Mouse (Mus musculus): ENCODE data around the gene Dclk3. TPM values are rescaled to one million over a fixed set of nuclear protein-coding genes. Genes with fewer than 3 reads are reported as not detected.

The Dclk3 gene
- total and polyA plus RNA-seq, 3 experiments, result 0.05 TPM; not detected in 2

- Histone ChIP-seq H3K4me3 (ENCODE audit: low read depth, low read length) (no peak overlapping the region), H3K9me3 (replicated peaks) (peaks cover 34% of the 10 kb centered on the region), H3K27me3 (ENCODE audit: insufficient read depth, low read length) (no peaks in the 10 kb centered on the region), H3K4me1 (ENCODE audit: insufficient read depth, low read depth, low read length) (no peaks in the 10 kb centered on the region), H3K36me3 (replicated peaks) (no peaks in the 10 kb centered on the region)
- TF ChIP-seq TAL1 (conservative IDR thresholded peaks at IDR 0.05; ENCODE audit: low read depth, low read length) (no peak), GATA1 (IDR thresholded peaks at IDR 0.05; ENCODE audit: borderline replicate concordance, low read length) (no peak), CTCF (IDR thresholded peaks at IDR 0.05; ENCODE audit: low read depth, low read length) (no peak), GATA2 (IDR thresholded peaks at IDR 0.05; ENCODE audit: borderline replicate concordance, low read depth, low read length) (no peak), POLR2AphosphoS5 (IDR thresholded peaks at IDR 0.05; ENCODE audit: insufficient replicate concordance, low read depth, low read length) (no peak)
- no peak for DNase-seq (ENCODE audit: low spot score)
- ATAC-seq (ENCODE audit: extremely low read depth, insufficient number of reproducible peaks, low FRiP score, poor library complexity, severe bottlenecking), result no peak
Observed at GRCm38 (mm10) chr9:111448976-111449375, 10.1 kb downstream of the Dclk3 start.

GRCm38 (mm10) chr9:111449880-111450279, 11.0 kb downstream of the Dclk3 start:
- ATAC-seq (ENCODE audit: extremely low read depth, insufficient number of reproducible peaks, low FRiP score, poor library complexity, severe bottlenecking) (no peak), DNase-seq (ENCODE audit: low spot score) (no peak)
- Histone ChIP-seq H3K4me3 (ENCODE audit: low read depth, low read length) (no peak overlapping the region), H3K9me3 (replicated peaks) (peaks cover 40% of the 10 kb centered on the region), H3K27me3 (ENCODE audit: insufficient read depth, low read length) (no peaks in the 10 kb centered on the region), H3K36me3 (replicated peaks) (no peaks in the 10 kb centered on the region), H3K4me1 (ENCODE audit: insufficient read depth, low read depth, low read length) (no peaks in the 10 kb centered on the region)
- no peak for TF ChIP-seq GATA1 (IDR thresholded peaks at IDR 0.05; ENCODE audit: borderline replicate concordance, low read length)
- TF ChIP-seq CTCF (IDR thresholded peaks at IDR 0.05; ENCODE audit: low read depth, low read length), result no peak
- TF ChIP-seq TAL1 (conservative IDR thresholded peaks at IDR 0.05; ENCODE audit: low read depth, low read length), result no peak
- TF ChIP-seq GATA2 (IDR thresholded peaks at IDR 0.05; ENCODE audit: borderline replicate concordance, low read depth, low read length), result no peak
- no peak for TF ChIP-seq POLR2AphosphoS5 (IDR thresholded peaks at IDR 0.05; ENCODE audit: insufficient replicate concordance, low read depth, low read length)

GRCm38 (mm10) chr9:111450853-111451404, 12.0 kb downstream of the Dclk3 start:
- no peak for TF ChIP-seq POLR2AphosphoS5 (IDR thresholded peaks at IDR 0.05; ENCODE audit: insufficient replicate concordance, low read depth, low read length)
- no peak for TF ChIP-seq GATA2 (IDR thresholded peaks at IDR 0.05; ENCODE audit: borderline replicate concordance, low read depth, low read length)
- TF ChIP-seq CTCF (IDR thresholded peaks at IDR 0.05; ENCODE audit: low read depth, low read length), result no peak
- TF ChIP-seq GATA1 (IDR thresholded peaks at IDR 0.05; ENCODE audit: borderline replicate concordance, low read length), result no peak
- no peak for TF ChIP-seq TAL1 (conservative IDR thresholded peaks at IDR 0.05; ENCODE audit: low read depth, low read length)
- H3K36me3 ChIP-seq (replicated peaks), result no peaks in the 10 kb centered on the region
- no peaks in the 10 kb centered on the region for H3K27me3 ChIP-seq (ENCODE audit: insufficient read depth, low read length)
- no peaks in the 10 kb centered on the region for H3K4me1 ChIP-seq (ENCODE audit: insufficient read depth, low read depth, low read length)
- H3K9me3 ChIP-seq (replicated peaks), result peaks cover 41% of the 10 kb centered on the region
- DNase-seq (ENCODE audit: low spot score), result no peak
- no peak for ATAC-seq (ENCODE audit: extremely low read depth, insufficient number of reproducible peaks, low FRiP score, poor library complexity, severe bottlenecking)
- H3K4me3 ChIP-seq (ENCODE audit: low read depth, low read length), result no peak overlapping the region

DNA sequence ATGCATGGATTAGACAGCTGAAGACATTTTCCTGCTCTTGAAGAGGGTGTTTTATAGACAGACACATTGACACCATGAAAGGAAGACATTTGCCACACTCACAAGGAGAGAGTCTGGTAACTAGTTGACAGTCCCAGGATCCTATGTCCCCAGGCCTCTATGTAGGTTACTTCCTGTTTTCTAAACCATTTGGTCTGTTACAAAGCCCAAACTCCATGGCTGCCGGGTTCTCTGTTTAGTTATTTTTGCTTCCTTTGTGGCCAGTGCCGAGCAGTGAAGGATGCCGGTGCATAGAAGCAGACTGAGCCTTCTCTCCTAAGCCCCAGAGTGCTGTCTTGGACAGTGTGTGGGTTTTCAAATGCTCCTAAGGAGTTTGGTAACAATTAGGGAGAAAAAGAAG, 15.0 kb downstream of the Dclk3 start:
- TF ChIP-seq GATA2 (IDR thresholded peaks at IDR 0.05; ENCODE audit: borderline replicate concordance, low read depth, low read length), result no peak
- TF ChIP-seq GATA1 (IDR thresholded peaks at IDR 0.05; ENCODE audit: borderline replicate concordance, low read length), result no peak
- no peak for TF ChIP-seq CTCF (IDR thresholded peaks at IDR 0.05; ENCODE audit: low read depth, low read length)
- no peak for TF ChIP-seq POLR2AphosphoS5 (IDR thresholded peaks at IDR 0.05; ENCODE audit: insufficient replicate concordance, low read depth, low read length)
- TF ChIP-seq TAL1 (conservative IDR thresholded peaks at IDR 0.05; ENCODE audit: low read depth, low read length), result no peak
- ATAC-seq (ENCODE audit: extremely low read depth, insufficient number of reproducible peaks, low FRiP score, poor library complexity, severe bottlenecking), result no peak
- Histone ChIP-seq H3K27me3 (ENCODE audit: insufficient read depth, low read length) (no peaks in the 10 kb centered on the region), H3K4me3 (ENCODE audit: low read depth, low read length) (no peak overlapping the region), H3K9me3 (replicated peaks) (peaks cover 51% of the 10 kb centered on the region), H3K36me3 (replicated peaks) (no peaks in the 10 kb centered on the region), H3K4me1 (ENCODE audit: insufficient read depth, low read depth, low read length) (no peaks in the 10 kb centered on the region)
- no peak for DNase-seq (ENCODE audit: low spot score)

- no peak for DNase-seq (ENCODE audit: low spot score)
Observed at GRCm38 (mm10) chr9:111457176-111457935, 18.5 kb downstream of the Dclk3 start.

GRCm38 (mm10) chr9:111457936-111458310, 19.0 kb downstream of the Dclk3 start:
- H3K4me3 ChIP-seq (ENCODE audit: low read depth, low read length), result no peak overlapping the region
- H3K4me1 ChIP-seq (ENCODE audit: insufficient read depth, low read depth, low read length), result no peaks in the 10 kb centered on the region
- H3K27me3 ChIP-seq (ENCODE audit: insufficient read depth, low read length), result no peaks in the 10 kb centered on the region
- no peak for ATAC-seq (ENCODE audit: extremely low read depth, insufficient number of reproducible peaks, low FRiP score, poor library complexity, severe bottlenecking)
- TF ChIP-seq TAL1 (conservative IDR thresholded peaks at IDR 0.05; ENCODE audit: low read depth, low read length), result no peak
- no peak for TF ChIP-seq GATA1 (IDR thresholded peaks at IDR 0.05; ENCODE audit: borderline replicate concordance, low read length)
- no peak for TF ChIP-seq GATA2 (IDR thresholded peaks at IDR 0.05; ENCODE audit: borderline replicate concordance, low read depth, low read length)
- TF ChIP-seq CTCF (IDR thresholded peaks at IDR 0.05; ENCODE audit: low read depth, low read length), result no peak
- no peak for TF ChIP-seq POLR2AphosphoS5 (IDR thresholded peaks at IDR 0.05; ENCODE audit: insufficient replicate concordance, low read depth, low read length)
- DNase-seq (ENCODE audit: low spot score), result no peak
- H3K36me3 ChIP-seq (replicated peaks), result no peaks in the 10 kb centered on the region
- peaks cover 60% of the 10 kb centered on the region for H3K9me3 ChIP-seq (replicated peaks)

More at GRCm38 (mm10) chr9:111457176-111457935, 18.5 kb downstream of the Dclk3 start:
- TF ChIP-seq CTCF (IDR thresholded peaks at IDR 0.05; ENCODE audit: low read depth, low read length) (no peak), POLR2AphosphoS5 (IDR thresholded peaks at IDR 0.05; ENCODE audit: insufficient replicate concordance, low read depth, low read length) (no peak), TAL1 (conservative IDR thresholded peaks at IDR 0.05; ENCODE audit: low read depth, low read length) (no peak), GATA1 (IDR thresholded peaks at IDR 0.05; ENCODE audit: borderline replicate concordance, low read length) (no peak), GATA2 (IDR thresholded peaks at IDR 0.05; ENCODE audit: borderline replicate concordance, low read depth, low read length) (no peak)
- no peak for ATAC-seq (ENCODE audit: extremely low read depth, insufficient number of reproducible peaks, low FRiP score, poor library complexity, severe bottlenecking)
- H3K27me3 ChIP-seq (ENCODE audit: insufficient read depth, low read length), result no peaks in the 10 kb centered on the region
- H3K36me3 ChIP-seq (replicated peaks), result no peaks in the 10 kb centered on the region
- H3K9me3 ChIP-seq (replicated peaks), result peaks cover 62% of the 10 kb centered on the region
- H3K4me1 ChIP-seq (ENCODE audit: insufficient read depth, low read depth, low read length), result no peaks in the 10 kb centered on the region
- H3K4me3 ChIP-seq (ENCODE audit: low read depth, low read length), result no peak overlapping the region

All from G1E (cell line).